Mouse (Mus musculus) gastrocnemius, postnatal 14 days (tissue): ENCODE data around the gene Ntm. TPM values are rescaled to one million over a fixed set of nuclear protein-coding genes. Genes with fewer than 3 reads are reported as not detected.

Experiments
- DNase-seq: peaks from one replicate; pipeline ENCODE4 v3.0.0; 2021; ENCODE audit warnings: mixed read lengths
- intact Hi-C: fragments of 180-260 bp; cut with DNase I; formaldehyde crosslinking; loops from one replicate; pipeline ENCODE4 v1.15.1; 2025; ENCODE audit warnings: low total_unique reads
- total RNA-seq, 2 experiments: library from RNA; stranded (reverse); gene quantifications; 2 replicates each; pipeline ENCODE4 v1.2.3; 2021

The Ntm gene
- total RNA-seq, 2 experiments from 2014 or later, result 2.6 to 3.0 TPM

- intact Hi-C loops, result no loop called here
- no peak for DNase-seq
Measured at GRCm38 (mm10) chr9:29444001-29444400, 518.9 kb downstream of the Ntm start.

- intact Hi-C loops, result no loop called here
Measured at GRCm38 (mm10) chr9:29439401-29439800, 523.5 kb downstream of the Ntm start.

GRCm38 (mm10) chr9:29434611-29435010, 528.3 kb downstream of the Ntm start:
- intact Hi-C loops, result no loop called here
- no peak for DNase-seq

More at GRCm38 (mm10) chr9:29439401-29439800, 523.5 kb downstream of the Ntm start:
- DNase-seq, result no peak

GRCm38 (mm10) chr9:29433910-29434309, 529.0 kb downstream of the Ntm start:
- DNase-seq, result no peak
- intact Hi-C loops, result no loop called here

GRCm38 (mm10) chr9:29433156-29433555, 529.8 kb downstream of the Ntm start:
- intact Hi-C loops, result no loop called here
- no peak for DNase-seq

- DNase-seq, result no peak
- intact Hi-C loops, result no loop called here
Measured at GRCm38 (mm10) chr9:29431590-29431989, 531.4 kb downstream of the Ntm start.

GRCm38 (mm10) chr9:29430189-29430588, 532.8 kb downstream of the Ntm start:
- intact Hi-C loops, result no loop called here
- DNase-seq, result no peak

GRCm38 (mm10) chr9:29428322-29428721, 534.6 kb downstream of the Ntm start:
- intact Hi-C loops, result loop anchor here (5.0 kb wide), 1 partner anchor 951 kb away; no protein-coding TSS in a partner anchor
- DNase-seq, result peak; percentile 61

- no peak for DNase-seq
- intact Hi-C loops, result loop anchor here (5.0 kb wide), 1 partner anchor 949 kb away; no protein-coding TSS in a partner anchor
Measured at GRCm38 (mm10) chr9:29426261-29426660, 536.7 kb downstream of the Ntm start.

- no peak for DNase-seq
- intact Hi-C loops, result no loop called here
Measured at GRCm38 (mm10) chr9:29415578-29415977, 547.4 kb downstream of the Ntm start.

- intact Hi-C loops, result no loop called here
- no peak for DNase-seq
Measured at GRCm38 (mm10) chr9:29413126-29413525, 549.8 kb downstream of the Ntm start.

- intact Hi-C loops, result no loop called here
- peak; percentile 51 for DNase-seq
Measured at GRCm38 (mm10) chr9:29412181-29412771, 550.7 kb downstream of the Ntm start.

GRCm38 (mm10) chr9:29411408-29412180, 551.3 kb downstream of the Ntm start:
- intact Hi-C loops, result no loop called here
- peak; percentile 20 for DNase-seq

GRCm38 (mm10) chr9:29410728-29411407, 552.1 kb downstream of the Ntm start:
- no peak for DNase-seq
- intact Hi-C loops, result no loop called here

GRCm38 (mm10) chr9:29410284-29410683, 552.7 kb downstream of the Ntm start:
- no peak for DNase-seq
- intact Hi-C loops, result no loop called here

- peak; percentile 21 for DNase-seq
- intact Hi-C loops, result no loop called here
Measured at GRCm38 (mm10) chr9:29409216-29409907, 553.6 kb downstream of the Ntm start.

- intact Hi-C loops, result no loop called here
- no peak for DNase-seq
Measured at GRCm38 (mm10) chr9:29407954-29408353, 555.0 kb downstream of the Ntm start.

GRCm38 (mm10) chr9:29406973-29407372, 556.0 kb downstream of the Ntm start:
- DNase-seq, result no peak
- intact Hi-C loops, result no loop called here

- intact Hi-C loops, result no loop called here
- DNase-seq, result no peak
Measured at GRCm38 (mm10) chr9:29406046-29406445, 556.9 kb downstream of the Ntm start.

- no peak for DNase-seq
- intact Hi-C loops, result no loop called here
Measured at GRCm38 (mm10) chr9:29400151-29400550, 562.8 kb downstream of the Ntm start.
